Mouse (Mus musculus) lung, embryonic 16.5 days (tissue): ENCODE results near the gene Camta1. TPM values are rescaled to one million over a fixed set of nuclear protein-coding genes. Genes with fewer than 3 reads are reported as not detected.

Experiments
- ATAC-seq: fragments of 200-750 bp; cut with Nextera tagmentation; 2 replicates; pipeline ENCODE4 v1.8.0; 2017; ENCODE audit warnings: low read depth, mild to moderate bottlenecking, moderate library complexity
- H3K27ac ChIP-seq: fragments of 300-500 bp; sonication (generic); 2 replicates; pipeline ENCODE4 v1.5.1; 2014; ENCODE audit warnings: mild to moderate bottlenecking, control low read depth, low read length
- H3K27me3 ChIP-seq: fragments of 300-500 bp; sonication (generic); 2 replicates; pipeline ENCODE4 v1.6.1; 2014; ENCODE audit warnings: low read depth, low read length, mixed read lengths; ENCODE audit not compliant: control insufficient read depth, insufficient read depth
- H3K36me3 ChIP-seq: fragments of 300-500 bp; sonication (generic); 2 replicates; pipeline ENCODE4 v1.6.1; 2014; ENCODE audit warnings: low read length; ENCODE audit not compliant: control insufficient read depth, insufficient read depth
- H3K4me1 ChIP-seq: fragments of 300-500 bp; sonication (generic); replicated peaks from 2 replicates; pipeline ENCODE4 v1.6.1; 2014; ENCODE audit warnings: low read length, mixed read lengths; ENCODE audit not compliant: control insufficient read depth, insufficient read depth
- H3K4me2 ChIP-seq: fragments of 300-500 bp; sonication (generic); 2 replicates; pipeline ENCODE4 v1.6.1; 2014; ENCODE audit warnings: low read depth, low read length, control low read depth
- H3K4me3 ChIP-seq: fragments of 300-500 bp; sonication (generic); 2 replicates; pipeline ENCODE4 v1.5.1; 2014; ENCODE audit warnings: mild to moderate bottlenecking, low read length, control low read depth
- H3K9ac ChIP-seq: fragments of 300-500 bp; sonication (generic); 2 replicates; pipeline ENCODE4 v1.6.1; 2014; ENCODE audit warnings: low read length, control low read depth
- H3K9me3 ChIP-seq: fragments of 300-500 bp; sonication (generic); 2 replicates; pipeline ENCODE4 v1.6.1; 2016; ENCODE audit warnings: low read length; ENCODE audit not compliant: control insufficient read depth
- WGBS: fragments of 180-500 bp; shearing (Covaris S2); extraction: QIAGEN DNeasy Blood & Tissue Kit; methylation state at CpG from one replicate; pipeline ENCODE4 v1.1.7; 2014; 5-methylcytosine and 5-hydroxymethylcytosine counted together
- polyA plus RNA-seq: library from polyadenylated mRNA; unstranded; fragments of >200 nt; fragmentation: Nextera tagmentation; extraction: Ambion mirVana; gene quantifications from 2 replicates; pipeline ENCODE4 v1.2.1, GENCODE M21; 2015

The Camta1 gene
- polyA plus RNA-seq, 1 experiment from 2014 or later = 89.4 TPM

GRCm38 (mm10) chr4:151900735-151901134 lies 39.1 kb upstream of the Camta1 start:
- no peak for ATAC-seq
- no peak overlapping the region for H3K4me2 ChIP-seq
- H3K9me3 ChIP-seq = 0 out of 2 replicates have a peak, but pooled peaks cover under 1% of the 10 kb centered on the region
- peaks cover 15% of the 10 kb centered on the region for H3K4me1 ChIP-seq
- H3K9ac ChIP-seq = no peak overlapping the region
- H3K27ac ChIP-seq = no peak overlapping the region
- H3K4me3 ChIP-seq = no peak overlapping the region
- 74% methylated on average over 6 of the region's 6 CpGs for WGBS
- H3K27me3 ChIP-seq = peaks cover 2% of the 10 kb centered on the region; the same call in 1 of the 2 replicates
- H3K36me3 ChIP-seq = no peaks in the 10 kb centered on the region

GRCm38 (mm10) chr4:151899707-151900384 lies 38.2 kb upstream of the Camta1 start:
- ATAC-seq = no peak
- no peaks in the 10 kb centered on the region for H3K27me3 ChIP-seq

GRCm38 (mm10) chr4:151898600-151899245 lies 37.0 kb upstream of the Camta1 start:
- Histone ChIP-seq H3K4me1 (peaks cover 11% of the 10 kb centered on the region), H3K27ac (no peak overlapping the region), H3K9ac (no peak overlapping the region), H3K36me3 (no peaks in the 10 kb centered on the region), H3K27me3 (no peaks in the 10 kb centered on the region), H3K4me3 (no peak overlapping the region), H3K9me3 (0 out of 2 replicates have a peak, but pooled peaks cover 3% of the 10 kb centered on the region), H3K4me2 (no peak overlapping the region)
- WGBS = 51% methylated on average over 13 of the region's 13 CpGs
- no peak for ATAC-seq

More at GRCm38 (mm10) chr4:151899707-151900384, 38.2 kb upstream of the Camta1 start:
- 0 out of 2 replicates have a peak, but pooled peaks cover 3% of the 10 kb centered on the region for H3K9me3 ChIP-seq
- H3K4me2 ChIP-seq = no peak overlapping the region
- no peaks in the 10 kb centered on the region for H3K36me3 ChIP-seq
- H3K9ac ChIP-seq = no peak overlapping the region
- peaks cover 15% of the 10 kb centered on the region for H3K4me1 ChIP-seq
- 65% methylated on average over 11 of the region's 11 CpGs for WGBS
- H3K4me3 ChIP-seq = no peak overlapping the region
- H3K27ac ChIP-seq = no peak overlapping the region

- Histone ChIP-seq H3K27ac (no peak overlapping the region), H3K9me3 (0 out of 2 replicates have a peak, but pooled peaks cover 3% of the 10 kb centered on the region), H3K4me1 (peaks cover 1% of the 10 kb centered on the region; the same call in 1 of the 2 replicates), H3K4me2 (no peak overlapping the region), H3K27me3 (no peaks in the 10 kb centered on the region), H3K9ac (no peak overlapping the region), H3K4me3 (no peak overlapping the region), H3K36me3 (no peaks in the 10 kb centered on the region)
- no peak for ATAC-seq
- WGBS = 63% methylated on average over 9 of the region's 9 CpGs
These were observed 35.5 kb upstream of the Camta1 start for GRCm38 (mm10) chr4:151897069-151897617.

GRCm38 (mm10) chr4:151895624-151896023 lies 33.9 kb upstream of the Camta1 start:
- Histone ChIP-seq H3K27ac (no peak overlapping the region), H3K9ac (no peak overlapping the region), H3K36me3 (no peaks in the 10 kb centered on the region), H3K27me3 (no peaks in the 10 kb centered on the region), H3K4me1 (no peaks in the 10 kb centered on the region), H3K9me3 (0 out of 2 replicates have a peak, but pooled peaks cover 3% of the 10 kb centered on the region), H3K4me3 (no peak overlapping the region), H3K4me2 (no peak overlapping the region)
- WGBS = 83% methylated on average over 7 of the region's 7 CpGs
- ATAC-seq = no peak

- H3K4me3 ChIP-seq = no peak overlapping the region
- ATAC-seq = no peak
- no peaks in the 10 kb centered on the region for H3K27me3 ChIP-seq
- no peaks in the 10 kb centered on the region for H3K4me1 ChIP-seq
- H3K9me3 ChIP-seq = 0 out of 2 replicates have a peak, but pooled peaks cover 3% of the 10 kb centered on the region
- H3K9ac ChIP-seq = no peak overlapping the region
- H3K4me2 ChIP-seq = no peak overlapping the region
- H3K36me3 ChIP-seq = no peaks in the 10 kb centered on the region
- H3K27ac ChIP-seq = no peak overlapping the region
- WGBS = 92% methylated on average over 12 of the region's 12 CpGs
These were observed 33.2 kb upstream of the Camta1 start for GRCm38 (mm10) chr4:151894926-151895325.

GRCm38 (mm10) chr4:151893241-151893640 lies 31.6 kb upstream of the Camta1 start:
- H3K27me3 ChIP-seq = no peaks in the 10 kb centered on the region
- no peak overlapping the region for H3K9ac ChIP-seq
- H3K27ac ChIP-seq = no peak overlapping the region
- 0 out of 2 replicates have a peak, but pooled peaks cover 3% of the 10 kb centered on the region for H3K9me3 ChIP-seq
- WGBS = 56% methylated on average over 6 of the region's 6 CpGs
- H3K4me3 ChIP-seq = no peak overlapping the region
- H3K36me3 ChIP-seq = no peaks in the 10 kb centered on the region
- no peaks in the 10 kb centered on the region for H3K4me1 ChIP-seq
- no peak for ATAC-seq
- H3K4me2 ChIP-seq = no peak overlapping the region

- ATAC-seq = no peak
- Histone ChIP-seq H3K9ac (no peak overlapping the region), H3K27ac (no peak overlapping the region), H3K27me3 (no peaks in the 10 kb centered on the region), H3K36me3 (no peaks in the 10 kb centered on the region), H3K4me3 (no peak overlapping the region), H3K9me3 (no peaks in the 10 kb centered on the region; the same call in 1 of the 2 replicates), H3K4me2 (no peak overlapping the region), H3K4me1 (no peaks in the 10 kb centered on the region)
- 92% methylated on average over 12 of the region's 12 CpGs for WGBS
These were observed 19.9 kb upstream of the Camta1 start for GRCm38 (mm10) chr4:151881590-151881989.

- 72% methylated on average over 5 of the region's 5 CpGs for WGBS
- H3K9me3 ChIP-seq = no peaks in the 10 kb centered on the region; the same call in 1 of the 2 replicates
These were observed 18.5 kb upstream of the Camta1 start for GRCm38 (mm10) chr4:151880044-151880690.

More at GRCm38 (mm10) chr4:151880044-151880690, 18.5 kb upstream of the Camta1 start:
- H3K27ac ChIP-seq = no peak overlapping the region
- peaks cover under 1% of the 10 kb centered on the region; the same call in 1 of the 2 replicates for H3K27me3 ChIP-seq
- H3K4me3 ChIP-seq = no peak overlapping the region
- ATAC-seq = no peak
- H3K4me2 ChIP-seq = no peak overlapping the region
- H3K9ac ChIP-seq = no peak overlapping the region
- H3K36me3 ChIP-seq = no peaks in the 10 kb centered on the region
- H3K4me1 ChIP-seq = no peaks in the 10 kb centered on the region
